Mouse (Mus musculus) thymus, adult 18-20 months (tissue): ENCODE measurements around the gene Tbrg4.

Source experiments
- DNase-seq, 2 experiments: peaks; one replicate each; pipeline ENCODE4 v3.0.0; 2022; ENCODE audit warnings: mixed read lengths in 2 of 2

Gene Tbrg4

GRCm38 (mm10) chr11:6615250-6616205, 10.3 kb downstream of the Tbrg4 start:
- DNase-seq, result no peak

GRCm38 (mm10) chr11:6605491-6606399, 20.1 kb downstream of the Tbrg4 start, which contains the start of gene Nacad:
Gene Nacad, minus strand, starts transcription at chr11:6606053.
- DNase-seq, result no peak

GRCm38 (mm10) chr11:6605021-6605481, 20.8 kb downstream of the Tbrg4 start:
- no peak for DNase-seq

- no peak for DNase-seq
Measured at GRCm38 (mm10) chr11:6604604-6604936, 21.3 kb downstream of the Tbrg4 start.

GRCm38 (mm10) chr11:6603887-6604603, 21.8 kb downstream of the Tbrg4 start:
- no peak for DNase-seq

GRCm38 (mm10) chr11:6603224-6603623, 22.6 kb downstream of the Tbrg4 start:
- DNase-seq, result no peak

GRCm38 (mm10) chr11:6602662-6603061, 23.2 kb downstream of the Tbrg4 start:
- no peak for DNase-seq

DNA sequence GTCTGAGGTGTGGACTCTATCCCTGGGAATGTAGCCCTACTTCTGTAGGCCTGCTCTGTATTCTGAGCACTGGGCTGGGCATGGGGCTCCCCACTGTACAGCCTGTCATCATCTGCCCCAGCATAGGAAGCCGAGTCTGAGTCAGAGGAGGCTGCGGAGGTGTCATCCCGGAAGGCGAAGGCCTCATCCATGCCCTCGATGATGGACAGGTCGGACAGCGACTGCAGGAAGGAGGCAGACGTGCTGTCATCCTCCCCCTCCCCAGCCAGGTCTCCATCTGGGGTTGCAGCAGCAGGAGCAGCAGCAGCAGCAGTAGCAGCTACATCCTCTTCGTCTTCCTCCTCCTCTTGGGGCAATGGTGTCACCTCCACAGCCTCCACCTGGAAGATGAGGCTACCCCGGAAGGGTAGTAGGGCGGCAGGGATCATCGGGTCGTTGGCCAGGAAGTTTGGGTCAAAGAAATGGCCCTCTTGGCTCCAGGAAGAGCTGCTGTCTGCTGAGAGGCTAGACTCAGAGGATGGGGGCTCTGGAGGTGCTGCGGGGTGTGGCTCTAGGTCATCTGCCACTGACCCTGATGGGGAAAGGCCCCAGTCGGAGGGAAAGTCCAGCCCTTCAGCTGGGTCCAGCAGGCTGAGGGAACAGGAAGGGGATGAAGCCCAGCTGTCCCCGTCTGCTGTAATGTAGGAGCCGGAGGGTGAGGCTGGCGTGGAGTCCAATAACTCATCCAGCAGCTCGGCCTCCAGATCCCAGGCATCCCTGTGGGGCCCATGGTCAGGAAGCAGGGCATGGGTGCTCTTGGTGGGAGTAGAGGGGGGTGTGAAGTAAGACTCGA, 24.0 kb downstream of the Tbrg4 start:
- no peak for DNase-seq

- no peak for DNase-seq
Measured at GRCm38 (mm10) chr11:6600284-6600944, 25.5 kb downstream of the Tbrg4 start.

GRCm38 (mm10) chr11:6599831-6600230, 26.0 kb downstream of the Tbrg4 start:
- DNase-seq, result no peak

GRCm38 (mm10) chr11:6599011-6599681, 26.7 kb downstream of the Tbrg4 start:
- no peak for DNase-seq

- no peak for DNase-seq
Measured at GRCm38 (mm10) chr11:6598191-6598889, 27.5 kb downstream of the Tbrg4 start.

GRCm38 (mm10) chr11:6597523-6597922, 28.3 kb downstream of the Tbrg4 start:
- DNase-seq, result no peak

GRCm38 (mm10) chr11:6596616-6597015, 29.3 kb downstream of the Tbrg4 start:
- DNase-seq, result no peak

GRCm38 (mm10) chr11:6596205-6596604, 29.7 kb downstream of the Tbrg4 start:
- DNase-seq, result no peak

GRCm38 (mm10) chr11:6595339-6595738, 30.5 kb downstream of the Tbrg4 start:
- DNase-seq, result no peak

- DNase-seq, result no peak
Measured at GRCm38 (mm10) chr11:6594845-6595244, 31.0 kb downstream of the Tbrg4 start.

- no peak for DNase-seq
Measured at GRCm38 (mm10) chr11:6593406-6593805, 32.5 kb downstream of the Tbrg4 start.

DNA sequence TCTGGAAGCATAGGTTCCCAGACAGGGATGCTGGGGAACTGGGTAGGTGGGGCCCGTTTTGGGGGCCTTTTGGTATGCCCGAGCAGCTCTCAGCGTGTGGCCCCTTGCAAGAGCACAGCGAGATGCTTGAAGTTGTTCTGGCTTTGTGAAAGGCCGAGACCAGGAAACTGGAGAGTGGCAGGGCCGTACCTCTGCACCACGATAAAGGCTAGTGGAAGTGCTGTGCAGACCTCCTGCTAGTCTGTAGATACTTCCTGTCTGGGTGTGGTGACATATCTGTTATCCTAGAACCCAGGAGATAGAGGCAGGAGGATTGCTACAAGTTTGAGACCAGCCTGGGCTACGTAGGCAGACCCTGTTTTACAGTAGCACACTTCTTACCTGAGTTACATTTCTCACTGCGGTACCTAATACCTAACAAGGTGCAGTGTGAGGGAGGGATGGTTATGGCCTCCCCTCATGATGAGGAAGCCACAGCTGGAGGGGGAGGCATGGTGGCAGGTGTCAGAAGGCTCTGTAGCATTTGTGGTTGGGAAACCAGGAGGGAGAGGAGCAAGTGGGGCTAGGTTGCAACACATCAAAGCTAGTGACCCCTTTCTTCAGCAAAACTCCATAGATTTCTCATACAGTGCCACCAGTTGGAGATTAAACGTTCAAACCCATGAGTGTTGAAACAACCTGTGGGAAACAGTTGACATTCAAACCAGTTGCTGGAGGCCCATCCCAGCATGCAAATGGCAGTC, 34.8 kb downstream of the Tbrg4 start:
- no peak for DNase-seq
